Mouse (Mus musculus) MEL (cell line): ENCODE measurements around the gene Bcr. TPM values are rescaled to one million over a fixed set of nuclear protein-coding genes. Genes with fewer than 3 reads are reported as not detected.

Experiments
- DNase-seq: peaks from one replicate; pipeline ENCODE4 v3.0.0; 2011; ENCODE audit warnings: low read depth, low spot score
- H3K27ac ChIP-seq: 2 replicates; pipeline ENCODE4 v1.5.1; 2012; ENCODE audit warnings: low read depth, mild to moderate bottlenecking, control low read depth, low read length, moderate library complexity; ENCODE audit not compliant: control insufficient read depth
- H3K27me3 ChIP-seq, 2 experiments: fragments of 150-350 bp in 1 of 2; sonication (generic) in 1 of 2; 2 replicates each; pipeline ENCODE4 v1.6.1; 2012; ENCODE audit warnings: low read length in 2 of 2, mild to moderate bottlenecking in 2 of 2, improper control_type of control experiment in 1 of 2, moderate library complexity in 1 of 2; ENCODE audit not compliant: insufficient read depth in 2 of 2, control insufficient read depth in 1 of 2
- H3K36me3 ChIP-seq, 2 experiments: 2 replicates each; pipeline ENCODE4 v1.6.1; 2012 to 2014; ENCODE audit warnings: low read length in 2 of 2, improper control_type of control experiment in 1 of 2, inconsistent platforms in 1 of 2, mild to moderate bottlenecking in 1 of 2; ENCODE audit not compliant: insufficient read depth in 2 of 2, control insufficient read depth in 1 of 2
- H3K4me1 ChIP-seq, 2 experiments: fragments of 150-350 bp in 1 of 2; sonication (generic) in 1 of 2; 2 replicates each; pipeline ENCODE4 v1.6.1; 2012; ENCODE audit warnings: low read length in 2 of 2, improper control_type of control experiment in 1 of 2, mild to moderate bottlenecking in 1 of 2; ENCODE audit not compliant: insufficient read depth in 2 of 2, control insufficient read depth in 1 of 2
- H3K4me3 ChIP-seq, 2 experiments: fragments of 150-350 bp in 1 of 2; sonication (generic) in 1 of 2; 2 replicates each; pipeline ENCODE4 v1.5.1; 2012; ENCODE audit warnings: low read depth in 2 of 2, low read length in 2 of 2, mild to moderate bottlenecking in 2 of 2, moderate library complexity in 2 of 2, control low read depth in 1 of 2, improper control_type of control experiment in 1 of 2; ENCODE audit not compliant: control insufficient read depth in 1 of 2, insufficient read depth in 1 of 2
- H3K79me2 ChIP-seq: 2 replicates; pipeline ENCODE4 v1.6.1; 2012; ENCODE audit warnings: mild to moderate bottlenecking, low read length, moderate library complexity; ENCODE audit not compliant: control insufficient read depth, poor library complexity, insufficient read depth
- H3K9ac ChIP-seq: 2 replicates; pipeline ENCODE4 v1.6.1; 2012; ENCODE audit warnings: low read depth, mild to moderate bottlenecking, control low read depth, low read length, moderate library complexity; ENCODE audit not compliant: control insufficient read depth, poor library complexity, severe bottlenecking
- H3K9me3 ChIP-seq: fragments of 150-350 bp; sonication (generic); replicated peaks from 2 replicates; pipeline ENCODE4 v1.6.1; 2012; ENCODE audit warnings: mild to moderate bottlenecking, low read length, improper control_type of control experiment, moderate library complexity; ENCODE audit not compliant: insufficient read depth
- CTCF ChIP-seq, 3 experiments: IDR thresholded peaks in 2 of 3; conservative IDR thresholded peaks in 1 of 3; 2 replicates each; pipeline ENCODE4 v1.5.1; 2011 to 2012; ENCODE audit warnings: low read length in 3 of 3, low read depth in 2 of 3, mild to moderate bottlenecking in 2 of 3, improper control_type of control experiment in 1 of 3, inconsistent platforms in 1 of 3, mixed read lengths in 1 of 3, moderate library complexity in 1 of 3; ENCODE audit not compliant: control insufficient read depth in 1 of 3, insufficient read depth in 1 of 3, poor library complexity in 1 of 3, severe bottlenecking in 1 of 3
- E2F4 ChIP-seq: IDR thresholded peaks from 2 replicates; pipeline ENCODE4 v1.6.1; 2011; ENCODE audit warnings: low read depth, low read length, improper control_type of control experiment, borderline replicate concordance
- ELF1 ChIP-seq: IDR thresholded peaks from 2 replicates; pipeline ENCODE4 v1.6.1; 2014; ENCODE audit warnings: low read depth, mild to moderate bottlenecking, inconsistent platforms, low read length, improper control_type of control experiment, moderate library complexity
- EP300 ChIP-seq, 2 experiments: IDR thresholded peaks; 2 replicates each; pipeline ENCODE4 v1.6.1; 2011; ENCODE audit warnings: improper control_type of control experiment in 2 of 2, low read length in 2 of 2, low read depth in 1 of 2, mild to moderate bottlenecking in 1 of 2
- MAX ChIP-seq: IDR thresholded peaks from 2 replicates; pipeline ENCODE4 v1.6.1; 2011; ENCODE audit warnings: low read length, improper control_type of control experiment
- MAZ ChIP-seq: IDR thresholded peaks from 2 replicates; pipeline ENCODE4 v1.6.1; 2012; ENCODE audit warnings: low read depth, mild to moderate bottlenecking, inconsistent platforms, low read length, improper control_type of control experiment
- MEF2A ChIP-seq: IDR thresholded peaks from 2 replicates; pipeline ENCODE4 v1.6.1; 2014; ENCODE audit warnings: low read depth, mild to moderate bottlenecking, inconsistent platforms, low read length, improper control_type of control experiment; ENCODE audit not compliant: poor library complexity, insufficient replicate concordance, severe bottlenecking; ENCODE audit errors: extremely low read depth
- MXI1 ChIP-seq: IDR thresholded peaks from 2 replicates; pipeline ENCODE4 v1.6.1; 2011; ENCODE audit warnings: mild to moderate bottlenecking, low read depth, low read length, improper control_type of control experiment
- MYB ChIP-seq: IDR thresholded peaks from 2 replicates; pipeline ENCODE4 v1.6.1; 2011; ENCODE audit warnings: mild to moderate bottlenecking, low read depth, low read length, improper control_type of control experiment
- NRF1 ChIP-seq: IDR thresholded peaks from 2 replicates; pipeline ENCODE4 v1.6.1; 2014; ENCODE audit warnings: low read depth, mild to moderate bottlenecking, inconsistent platforms, low read length, improper control_type of control experiment, moderate library complexity; ENCODE audit not compliant: poor library complexity, insufficient read depth, severe bottlenecking
- POLR2AphosphoS2 ChIP-seq: IDR thresholded peaks from 2 replicates; pipeline ENCODE4 v1.6.1; 2011; ENCODE audit warnings: low read length, improper control_type of control experiment
- RCOR1 ChIP-seq: IDR thresholded peaks from 2 replicates; pipeline ENCODE4 v1.6.1; 2012; ENCODE audit warnings: low read depth, mild to moderate bottlenecking, inconsistent platforms, low read length, improper control_type of control experiment
- SIN3A ChIP-seq: IDR thresholded peaks from 2 replicates; pipeline ENCODE4 v1.6.1; 2012; ENCODE audit warnings: low read length, improper control_type of control experiment, inconsistent platforms
- TBP ChIP-seq: IDR thresholded peaks from 2 replicates; pipeline ENCODE4 v1.8.0; 2011; ENCODE audit warnings: low read depth, low read length, improper control_type of control experiment
- TCF12 ChIP-seq: IDR thresholded peaks from 2 replicates; pipeline ENCODE4 v1.6.1; 2014; ENCODE audit warnings: low read depth, mild to moderate bottlenecking, inconsistent platforms, low read length, improper control_type of control experiment, moderate library complexity
- UBTF ChIP-seq: IDR thresholded peaks from 2 replicates; pipeline ENCODE4 v1.6.1; 2012; ENCODE audit warnings: low read depth, mild to moderate bottlenecking, inconsistent platforms, low read length, improper control_type of control experiment, moderate library complexity, borderline replicate concordance; ENCODE audit not compliant: insufficient read depth
- ZMIZ1 ChIP-seq: IDR thresholded peaks from 2 replicates; pipeline ENCODE4 v1.6.1; 2012; ENCODE audit warnings: low read depth, mild to moderate bottlenecking, inconsistent platforms, low read length, improper control_type of control experiment, moderate library complexity
- ZNF384 ChIP-seq: IDR thresholded peaks from 2 replicates; pipeline ENCODE4 v1.6.1; 2012; ENCODE audit warnings: low read depth, mild to moderate bottlenecking, inconsistent platforms, low read length, improper control_type of control experiment
- polyA plus RNA-seq, 2 experiments: library from polyadenylated mRNA; stranded (reverse) in 1 of 2; unstranded in 1 of 2; fragments of >175 nt in 1 of 2; fragments of >200 nt in 1 of 2; gene quantifications; 2 replicates each; pipeline versions ENCODE4 v1.2.1 to v1.2.4; 2012; ENCODE audit warnings: low replicate concordance in 2 of 2, low read depth in 1 of 2; ENCODE audit not compliant: insufficient read length in 2 of 2, insufficient read depth in 1 of 2, missing spikeins in 1 of 2
- total RNA-seq: library from RNA; depleted of rRNA; stranded (reverse); fragments of 300-350 nt; gene quantifications from 2 replicates; pipeline ENCODE4 v1.2.3, GENCODE M21; 2012

Bcr gene
- total and polyA plus RNA-seq, 3 experiments: not detected

GRCm38 (mm10) chr10:75156835-75157234 is 96.4 kb downstream of the Bcr start:
- H3K4me1 ChIP-seq: no peaks in the 10 kb centered on the region
- H3K27ac ChIP-seq: no peak overlapping the region
- no peaks in the 10 kb centered on the region for H3K36me3 ChIP-seq
- H3K4me3 ChIP-seq: no peak overlapping the region
- H3K79me2 ChIP-seq: no peaks in the 10 kb centered on the region
- no peaks in the 10 kb centered on the region for H3K9me3 ChIP-seq
- TF ChIP-seq CTCF (IDR thresholded peaks at IDR 0.05 in 2 of 3, conservative IDR thresholded peaks at IDR 0.05 in 1 of 3; ENCODE audit: control insufficient read depth in 1 of 3, insufficient read depth in 1 of 3, low read depth in 2 of 3, low read length in 3 of 3, poor library complexity in 1 of 3, severe bottlenecking in 1 of 3) (no peak), MEF2A (no peak), EP300 (IDR thresholded peaks at IDR 0.05; ENCODE audit: low read depth in 1 of 2, low read length in 2 of 2) (no peak), UBTF (no peak), POLR2AphosphoS2 (no peak), TBP (no peak), RCOR1 (no peak), MXI1 (no peak), SIN3A (no peak), ZNF384 (no peak), TCF12 (no peak), ELF1 (no peak)
- TF ChIP-seq, all 39 proteins: peak for 0
- DNase-seq: no peak
- Histone ChIP-seq H3K27me3 (no peaks in the 10 kb centered on the region), H3K9ac (no peak overlapping the region)

GRCm38 (mm10) chr10:75157713-75158112 is 97.3 kb downstream of the Bcr start:
- Histone ChIP-seq H3K9me3 (no peaks in the 10 kb centered on the region), H3K4me1 (no peaks in the 10 kb centered on the region), H3K9ac (no peak overlapping the region), H3K27ac (no peak overlapping the region), H3K79me2 (no peaks in the 10 kb centered on the region), H3K4me3 (no peak overlapping the region), H3K36me3 (no peaks in the 10 kb centered on the region), H3K27me3 (no peaks in the 10 kb centered on the region)
- TF ChIP-seq MAX (no peak), NRF1 (no peak), ZNF384 (no peak), MYB (no peak), SIN3A (no peak), ZMIZ1 (no peak), E2F4 (no peak), MAZ (no peak)
- DNase-seq: no peak
